Mouse (Mus musculus): ENCODE measurements around the gene Krt7.

Gene Krt7

GRCm38 (mm10) chr15:101378646-101379045, 32.2 kb upstream of the Krt7 start:
- no peak for DNase-seq

GRCm38 (mm10) chr15:101381758-101382157, 29.1 kb upstream of the Krt7 start:
- DNase-seq, result peak; percentile 70

DNA sequence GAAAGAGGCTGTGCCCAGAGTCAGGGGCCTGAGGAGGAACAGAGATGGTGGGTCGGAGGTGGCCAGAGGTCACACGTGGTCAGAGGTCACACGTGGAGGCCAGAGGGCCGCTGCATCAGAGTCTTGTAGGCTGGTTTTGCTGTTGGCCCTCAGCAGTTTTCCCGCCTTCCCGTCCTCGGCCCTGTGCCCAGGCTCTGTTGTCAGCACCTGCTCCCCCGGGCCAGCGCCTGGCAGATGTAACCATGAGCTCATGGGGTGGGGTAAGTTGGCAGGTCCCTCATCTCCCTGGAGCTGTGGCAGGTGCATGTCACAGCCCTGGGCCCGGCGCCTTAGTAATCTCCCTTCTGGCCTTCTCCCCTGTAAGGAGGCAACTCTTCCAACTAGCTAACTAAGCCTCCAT, 28.0 kb upstream of the Krt7 start:
- DNase-seq, result no peak

GRCm38 (mm10) chr15:101384610-101385009, 26.2 kb upstream of the Krt7 start:
- DNase-seq, result no peak

- no peak for DNase-seq
These were observed 25.8 kb upstream of the Krt7 start for GRCm38 (mm10) chr15:101385064-101385463.

GRCm38 (mm10) chr15:101387176-101387575, 23.7 kb upstream of the Krt7 start:
- peak; percentile 66 for DNase-seq

DNA sequence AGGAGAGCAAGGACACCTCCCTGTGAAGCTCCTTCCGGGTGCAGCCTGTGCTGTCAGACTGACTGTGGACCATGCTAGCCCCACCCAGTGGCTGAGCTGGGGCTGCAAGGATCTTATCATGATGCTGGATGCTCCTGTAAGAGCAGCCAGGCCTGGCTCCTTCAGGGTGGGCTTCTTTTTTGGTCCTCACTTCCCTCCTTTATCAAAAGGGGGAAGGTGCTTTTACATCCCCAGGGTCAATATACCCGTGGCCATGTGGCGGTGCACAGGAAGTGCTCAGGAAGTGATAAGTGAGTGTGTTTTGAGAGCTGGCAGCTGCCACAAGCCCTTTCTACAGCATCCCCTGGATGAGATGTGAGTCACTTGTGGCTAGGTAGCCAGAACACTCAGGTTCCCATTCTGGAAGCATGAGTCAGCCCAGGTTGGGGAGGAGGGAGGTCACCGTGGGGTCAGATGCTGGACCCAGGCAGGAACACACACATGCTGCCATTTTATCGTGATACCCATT, 22.8 kb upstream of the Krt7 start:
- DNase-seq, result peak; percentile 47

DNA sequence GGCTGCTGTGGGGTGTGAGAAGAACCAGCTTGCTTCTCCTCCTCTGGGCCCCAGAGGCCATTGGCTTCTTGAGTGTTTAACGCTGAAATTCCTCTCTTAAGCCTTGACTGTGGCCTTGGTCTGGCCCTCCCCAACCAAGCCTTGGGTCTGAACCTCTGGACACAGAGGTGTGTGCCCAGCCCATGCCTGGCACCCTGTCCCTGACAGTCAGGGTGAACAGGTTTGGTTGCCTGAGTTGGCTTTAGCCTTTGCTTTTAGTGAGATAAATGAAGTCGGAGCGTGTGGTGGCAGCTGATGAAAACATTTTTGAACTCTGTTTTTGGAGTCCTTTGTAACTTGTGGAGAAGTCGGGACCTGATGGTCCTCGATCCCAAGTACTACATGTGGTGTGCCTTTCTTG, 20.6 kb upstream of the Krt7 start:
- DNase-seq, result no peak

DNA sequence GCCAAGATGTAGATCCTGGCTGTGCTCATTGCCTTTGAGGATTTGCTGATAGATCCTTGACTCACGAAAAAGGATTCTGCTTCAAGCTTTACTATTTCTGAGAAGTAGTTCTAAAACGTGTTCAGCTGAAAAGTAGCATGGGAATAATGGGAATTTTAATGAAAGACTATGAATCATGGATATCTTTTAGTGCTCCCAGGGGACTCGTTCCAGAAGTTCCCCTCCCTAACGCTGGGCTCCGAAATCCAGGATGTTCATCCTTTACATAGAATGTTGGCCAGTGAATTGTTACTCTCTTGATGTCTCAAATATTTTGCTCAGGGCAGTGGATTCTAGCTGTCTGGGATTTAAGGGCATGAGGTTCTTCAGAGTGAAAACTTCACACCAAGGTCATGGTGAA, 18.6 kb upstream of the Krt7 start:
- no peak for DNase-seq

DNA sequence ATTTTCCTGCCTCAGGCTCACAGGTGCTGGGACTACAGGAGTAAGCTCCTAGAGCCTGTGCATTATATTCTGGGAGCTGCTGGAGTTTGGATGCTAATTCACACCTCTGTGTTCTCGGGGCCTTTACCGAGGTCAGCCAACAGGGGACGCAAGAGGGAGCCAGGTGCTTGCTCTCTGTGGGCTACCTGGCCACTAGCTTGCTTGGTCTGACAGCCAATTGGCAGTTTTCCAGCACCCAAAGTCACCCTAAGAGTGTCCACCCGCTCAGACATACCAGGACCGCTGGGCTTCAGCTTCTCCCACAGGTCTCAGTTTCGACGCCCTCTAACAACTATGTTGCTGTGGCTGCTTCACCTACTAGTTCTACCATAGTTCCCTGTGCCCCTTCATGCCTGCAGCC, 15.9 kb upstream of the Krt7 start:
- DNase-seq, result no peak

GRCm38 (mm10) chr15:101396466-101396865, 14.4 kb upstream of the Krt7 start:
- no peak for DNase-seq

- no peak for DNase-seq
These were observed 13.9 kb upstream of the Krt7 start for GRCm38 (mm10) chr15:101396921-101397320.

GRCm38 (mm10) chr15:101397683-101398082, 13.2 kb upstream of the Krt7 start:
- DNase-seq, result no peak

- no peak for DNase-seq
These were observed 12.6 kb upstream of the Krt7 start for GRCm38 (mm10) chr15:101398269-101398668.

GRCm38 (mm10) chr15:101412188-101412587, 1.3 kb downstream of the Krt7 start:
- peak; percentile 85 for DNase-seq

GRCm38 (mm10) chr15:101413916-101414635, 3.2 kb downstream of the Krt7 start:
- DNase-seq, result peak; percentile 36

DNA sequence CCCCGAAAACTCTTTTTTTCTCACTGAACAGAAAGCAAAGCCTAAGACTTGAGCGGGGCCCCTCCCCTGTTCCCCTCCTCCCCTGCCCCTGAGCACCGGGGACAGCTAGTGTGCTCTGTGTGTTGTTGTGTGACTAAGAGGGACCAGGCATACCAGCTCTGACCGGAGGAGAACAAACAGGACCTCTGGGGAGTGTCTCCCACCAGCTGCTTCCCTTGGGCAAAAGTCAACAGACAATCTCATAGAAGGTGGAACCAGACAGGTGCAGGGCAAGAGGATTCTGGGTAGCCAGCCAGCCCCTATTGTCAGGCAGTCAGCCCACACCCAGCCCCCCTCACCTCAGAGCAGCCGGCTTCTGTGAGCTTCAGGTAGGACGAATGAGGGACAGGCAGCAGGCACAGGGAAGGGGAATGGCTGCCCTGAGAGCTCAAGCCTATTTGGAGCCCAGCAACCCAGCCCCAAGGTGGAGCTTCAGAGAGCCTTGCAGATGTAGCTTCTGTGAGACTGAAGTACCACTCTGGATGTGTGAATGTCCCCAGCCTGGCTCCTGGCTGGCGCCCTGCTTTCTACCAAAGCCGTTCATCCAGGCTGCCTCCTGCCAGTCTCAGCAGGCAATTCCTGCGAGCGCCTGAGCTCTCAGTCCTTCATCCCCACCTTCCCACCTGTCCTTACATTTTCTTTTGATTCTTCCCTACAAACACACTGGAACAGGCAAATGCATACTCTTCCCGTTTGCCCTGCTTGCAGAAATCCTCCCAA, 4.1 kb downstream of the Krt7 start:
- DNase-seq, result no peak

DNA sequence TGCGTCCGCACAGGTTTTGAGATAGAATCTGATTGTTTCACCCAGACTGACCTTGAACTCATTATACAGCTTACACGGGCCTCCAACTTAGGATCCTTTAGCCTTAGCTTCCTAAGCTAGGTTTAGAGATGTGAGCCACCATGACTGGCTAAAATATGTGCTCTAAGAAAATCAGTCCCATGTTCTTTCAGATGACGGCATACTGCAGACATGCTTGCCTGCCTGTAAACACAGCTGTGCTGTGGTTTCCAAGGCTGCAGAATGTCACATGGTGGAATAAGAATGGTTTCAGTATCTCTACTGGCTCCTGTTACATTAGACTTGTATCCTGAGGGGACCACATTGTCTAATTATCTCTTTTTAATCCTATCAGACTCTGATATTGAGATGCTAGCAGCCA, 8.1 kb downstream of the Krt7 start:
- DNase-seq, result no peak

- DNase-seq, result no peak
These were observed 10.1 kb downstream of the Krt7 start for GRCm38 (mm10) chr15:101420903-101421302.

DNA sequence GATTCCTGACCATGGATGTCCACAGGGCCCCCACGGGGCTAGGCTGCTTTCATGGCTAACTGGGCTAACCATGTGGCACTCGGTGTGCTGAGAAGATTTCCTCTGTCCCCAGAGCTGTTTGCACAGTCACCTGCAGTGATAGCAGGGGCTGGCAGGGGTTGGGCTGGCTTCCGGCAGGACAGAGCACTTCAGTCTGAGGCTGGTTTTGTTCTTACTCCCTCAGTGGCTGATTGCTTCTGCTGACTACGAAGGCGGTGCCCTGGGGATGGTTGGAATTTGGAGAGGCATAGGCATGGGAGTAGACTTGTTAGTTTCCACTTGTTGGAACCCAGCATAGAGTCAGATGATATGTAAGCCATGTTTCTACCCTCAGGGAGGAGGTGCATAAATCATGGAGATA, 14.1 kb downstream of the Krt7 start:
- DNase-seq, result no peak

GRCm38 (mm10) chr15:101436611-101437010, 25.8 kb downstream of the Krt7 start:
- DNase-seq, result no peak

DNA sequence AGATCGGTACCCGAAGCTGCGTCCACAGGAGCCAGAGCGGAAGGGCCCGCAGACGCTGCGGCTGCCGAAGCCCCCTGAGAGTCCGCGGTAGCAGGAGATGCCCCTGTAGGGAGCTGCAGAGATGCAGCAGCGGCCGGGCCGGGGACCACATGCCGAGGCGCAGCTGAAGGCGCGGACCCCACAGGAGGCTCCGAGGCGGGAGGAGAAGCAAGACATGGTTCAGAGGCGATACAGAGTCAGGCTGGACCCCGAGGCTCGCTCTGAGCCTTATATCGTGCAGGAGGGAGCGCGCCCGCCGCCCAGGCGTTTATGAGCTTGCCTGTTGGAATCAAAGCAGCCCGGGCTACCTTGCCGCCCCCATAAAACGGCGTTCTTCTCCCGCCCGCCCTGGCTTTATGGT, 27.7 kb downstream of the Krt7 start, which contains the start of gene Krt87:
Krt87 (minus strand) TSS at position 250 of the 400 bp plus-strand sequence.
- no peak for DNase-seq

- DNase-seq, result no peak
These were observed 30.0 kb downstream of the Krt7 start for GRCm38 (mm10) chr15:101440837-101441236.

- no peak for DNase-seq
These were observed 35.7 kb downstream of the Krt7 start for GRCm38 (mm10) chr15:101446572-101446971.
